Mouse (Mus musculus) CD4-positive, CD25-positive, alpha-beta regulatory T cell, adult 4 months (primary cell): Measurements from ENCODE around the gene Gm13694. TPM values are rescaled to one million over a fixed set of nuclear protein-coding genes. Genes with fewer than 3 reads are reported as not detected.
A peak's percentile ranks its signal among the peaks of the same experiment; 100 is the strongest.
"Not testable (repeated sequence)": the region's sequence is repeated elsewhere in the genome, so short reads cannot be mapped to it uniquely, and the experiment has no call there.

Source experiments
- ATAC-seq: one replicate; pipeline ENCODE4 v1.8.0; 2017
- polyA plus RNA-seq, 2 experiments: library from polyadenylated mRNA; unstranded; fragments of 100-300 nt; shearing (Covaris generic); gene quantifications; one replicate each; pipeline ENCODE4 v1.2.1; 2017

The Gm13694 gene
- polyA plus RNA-seq = not detected

DNA sequence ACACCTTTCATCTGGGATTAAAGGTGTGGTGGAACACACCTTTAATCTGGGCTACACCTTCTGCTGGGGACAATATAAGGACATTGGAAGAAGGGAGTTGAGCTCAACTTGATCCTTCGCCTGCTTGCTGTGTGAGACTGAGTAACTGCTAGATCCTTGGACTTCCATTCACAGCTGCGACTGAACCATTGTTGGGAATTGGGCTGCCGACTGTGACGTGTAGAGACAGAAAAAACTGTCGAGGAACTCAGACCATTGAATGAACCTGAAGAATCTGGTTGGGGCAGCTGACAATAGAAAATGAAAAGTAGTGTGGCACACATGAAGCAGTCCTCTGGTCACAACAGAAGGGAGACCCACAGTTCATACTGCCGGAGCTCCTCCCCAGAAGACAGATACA, at the start of gene Gm13694:
Gm13694 (plus strand) TSS at position 301 of the 400 bp plus-strand sequence.
- not testable (repeated sequence) for ATAC-seq

DNA sequence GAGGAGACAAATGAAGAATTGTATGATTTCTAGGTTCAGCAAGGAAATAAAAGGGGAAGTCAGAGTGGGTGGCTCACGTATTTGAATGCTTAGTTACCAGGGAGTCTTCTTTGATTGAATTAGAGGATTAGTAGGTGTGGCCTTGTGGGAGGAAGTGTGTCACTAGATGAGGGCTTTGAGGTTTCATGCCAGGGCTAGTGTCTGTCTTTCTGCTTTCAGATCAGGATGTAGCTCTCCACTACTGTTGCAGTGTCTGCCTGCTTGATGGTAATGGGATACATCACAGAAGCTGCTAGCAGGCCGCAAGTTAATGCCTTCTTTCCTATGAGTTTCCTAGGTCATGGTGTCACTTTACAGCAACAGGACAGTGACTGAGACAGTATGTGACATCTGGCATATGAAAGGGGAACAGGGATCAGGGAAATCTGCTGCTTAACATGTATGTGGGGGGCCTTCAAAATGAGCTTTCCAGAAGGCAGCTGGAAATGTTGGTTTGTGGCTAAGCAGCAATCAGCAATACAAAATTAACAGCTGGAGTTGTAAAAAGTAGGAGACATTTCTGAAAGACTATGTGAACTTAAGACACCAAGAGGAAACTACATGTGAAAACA, 49.1 kb upstream of the Gm13694 start:
- ATAC-seq = peak; percentile 90

DNA sequence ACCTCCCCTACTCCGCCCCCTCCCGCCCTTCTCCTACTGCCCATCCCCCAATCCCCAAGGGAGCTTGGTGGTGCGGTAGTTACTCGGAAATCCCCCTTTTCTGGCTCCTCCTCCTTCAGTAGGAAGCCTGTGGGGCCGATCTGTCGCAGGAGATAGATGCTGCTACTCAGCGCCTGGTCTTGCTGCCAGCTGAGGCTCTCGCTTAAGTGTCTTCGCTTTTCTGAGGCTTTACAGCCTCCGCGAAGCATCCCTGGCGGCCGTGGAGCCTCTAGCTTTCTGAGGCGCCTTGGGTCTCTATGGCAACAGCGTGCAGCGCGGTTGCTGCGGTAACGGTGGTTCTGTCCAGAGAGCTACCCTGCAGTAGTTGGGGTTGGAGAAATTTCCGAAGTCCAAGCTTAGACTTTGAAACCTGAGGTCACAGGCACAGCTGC, 37.8 kb upstream of the Gm13694 start, which contains the start of gene Zswim2:
Zswim2 (minus strand) TSS at position 298 of the 431 bp plus-strand sequence.
- peak; percentile 69 for ATAC-seq

DNA sequence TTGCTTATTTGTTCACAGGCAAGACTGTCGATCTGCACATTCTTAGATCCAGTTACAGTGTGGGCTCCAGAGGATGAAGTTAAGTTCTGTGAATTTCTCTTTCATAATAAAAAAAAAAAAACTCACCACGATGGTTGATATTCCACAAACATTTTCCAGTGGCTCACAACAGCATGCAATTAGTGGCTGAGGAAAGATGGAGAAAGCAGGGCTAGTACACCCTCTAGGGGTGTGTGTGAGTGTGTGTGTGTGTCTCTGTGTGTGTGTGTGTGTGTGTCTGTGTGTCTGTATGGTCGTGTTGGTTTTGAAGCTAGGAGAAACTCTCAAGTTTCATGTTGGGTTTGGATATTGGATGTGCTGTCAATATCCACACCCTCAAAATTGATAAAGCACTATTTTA, 37.4 kb upstream of the Gm13694 start:
- peak; percentile 34 for ATAC-seq

DNA sequence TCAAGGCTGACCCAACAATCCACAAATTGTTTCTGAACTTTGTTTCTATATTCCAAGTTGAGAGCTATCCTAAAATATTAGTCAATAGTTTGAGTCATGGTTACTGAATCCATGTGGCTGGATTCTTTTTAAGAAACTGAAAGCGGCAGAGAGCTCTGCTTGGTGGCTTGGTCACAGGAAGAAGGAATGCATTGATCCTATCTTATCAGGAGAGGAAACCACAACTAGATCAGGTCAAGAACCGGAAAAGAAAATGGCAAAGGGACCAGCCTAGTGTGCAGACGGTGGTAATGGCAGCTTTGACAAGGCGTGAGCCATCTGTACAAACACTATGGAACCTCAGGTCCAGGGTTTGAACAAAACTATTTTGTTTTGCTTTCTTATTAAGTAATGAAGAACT, 36.9 kb upstream of the Gm13694 start:
- ATAC-seq = no peak

DNA sequence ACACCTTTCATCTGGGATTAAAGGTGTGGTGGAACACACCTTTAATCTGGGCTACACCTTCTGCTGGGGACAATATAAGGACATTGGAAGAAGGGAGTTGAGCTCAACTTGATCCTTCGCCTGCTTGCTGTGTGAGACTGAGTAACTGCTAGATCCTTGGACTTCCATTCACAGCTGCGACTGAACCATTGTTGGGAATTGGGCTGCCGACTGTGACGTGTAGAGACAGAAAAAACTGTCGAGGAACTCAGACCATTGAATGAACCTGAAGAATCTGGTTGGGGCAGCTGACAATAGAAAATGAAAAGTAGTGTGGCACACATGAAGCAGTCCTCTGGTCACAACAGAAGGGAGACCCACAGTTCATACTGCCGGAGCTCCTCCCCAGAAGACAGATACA, 23.3 kb upstream of the Gm13694 start, which contains the start of gene Gm13698:
Gm13698 (plus strand) TSS at position 301 of the 400 bp plus-strand sequence.
- not testable (repeated sequence) for ATAC-seq

DNA sequence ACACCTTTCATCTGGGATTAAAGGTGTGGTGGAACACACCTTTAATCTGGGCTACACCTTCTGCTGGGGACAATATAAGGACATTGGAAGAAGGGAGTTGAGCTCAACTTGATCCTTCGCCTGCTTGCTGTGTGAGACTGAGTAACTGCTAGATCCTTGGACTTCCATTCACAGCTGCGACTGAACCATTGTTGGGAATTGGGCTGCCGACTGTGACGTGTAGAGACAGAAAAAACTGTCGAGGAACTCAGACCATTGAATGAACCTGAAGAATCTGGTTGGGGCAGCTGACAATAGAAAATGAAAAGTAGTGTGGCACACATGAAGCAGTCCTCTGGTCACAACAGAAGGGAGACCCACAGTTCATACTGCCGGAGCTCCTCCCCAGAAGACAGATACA, 17.5 kb upstream of the Gm13694 start, which contains the start of gene Gm13693:
Gm13693 (plus strand) TSS at position 301 of the 400 bp plus-strand sequence.
- ATAC-seq = not testable (repeated sequence)

DNA sequence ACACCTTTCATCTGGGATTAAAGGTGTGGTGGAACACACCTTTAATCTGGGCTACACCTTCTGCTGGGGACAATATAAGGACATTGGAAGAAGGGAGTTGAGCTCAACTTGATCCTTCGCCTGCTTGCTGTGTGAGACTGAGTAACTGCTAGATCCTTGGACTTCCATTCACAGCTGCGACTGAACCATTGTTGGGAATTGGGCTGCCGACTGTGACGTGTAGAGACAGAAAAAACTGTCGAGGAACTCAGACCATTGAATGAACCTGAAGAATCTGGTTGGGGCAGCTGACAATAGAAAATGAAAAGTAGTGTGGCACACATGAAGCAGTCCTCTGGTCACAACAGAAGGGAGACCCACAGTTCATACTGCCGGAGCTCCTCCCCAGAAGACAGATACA, 11.7 kb upstream of the Gm13694 start, which contains the start of gene Gm13695:
Gm13695 (plus strand) TSS at position 301 of the 400 bp plus-strand sequence.
- not testable (repeated sequence) for ATAC-seq

DNA sequence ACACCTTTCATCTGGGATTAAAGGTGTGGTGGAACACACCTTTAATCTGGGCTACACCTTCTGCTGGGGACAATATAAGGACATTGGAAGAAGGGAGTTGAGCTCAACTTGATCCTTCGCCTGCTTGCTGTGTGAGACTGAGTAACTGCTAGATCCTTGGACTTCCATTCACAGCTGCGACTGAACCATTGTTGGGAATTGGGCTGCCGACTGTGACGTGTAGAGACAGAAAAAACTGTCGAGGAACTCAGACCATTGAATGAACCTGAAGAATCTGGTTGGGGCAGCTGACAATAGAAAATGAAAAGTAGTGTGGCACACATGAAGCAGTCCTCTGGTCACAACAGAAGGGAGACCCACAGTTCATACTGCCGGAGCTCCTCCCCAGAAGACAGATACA, 5.9 kb upstream of the Gm13694 start, which contains the start of gene Gm13696:
Gm13696 (plus strand) TSS at position 301 of the 400 bp plus-strand sequence.
- ATAC-seq = not testable (repeated sequence)

DNA sequence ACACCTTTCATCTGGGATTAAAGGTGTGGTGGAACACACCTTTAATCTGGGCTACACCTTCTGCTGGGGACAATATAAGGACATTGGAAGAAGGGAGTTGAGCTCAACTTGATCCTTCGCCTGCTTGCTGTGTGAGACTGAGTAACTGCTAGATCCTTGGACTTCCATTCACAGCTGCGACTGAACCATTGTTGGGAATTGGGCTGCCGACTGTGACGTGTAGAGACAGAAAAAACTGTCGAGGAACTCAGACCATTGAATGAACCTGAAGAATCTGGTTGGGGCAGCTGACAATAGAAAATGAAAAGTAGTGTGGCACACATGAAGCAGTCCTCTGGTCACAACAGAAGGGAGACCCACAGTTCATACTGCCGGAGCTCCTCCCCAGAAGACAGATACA, 5.7 kb downstream of the Gm13694 start, which contains the start of gene Gm13697:
Gm13697 (plus strand) TSS at position 301 of the 400 bp plus-strand sequence.
- not testable (repeated sequence) for ATAC-seq

DNA sequence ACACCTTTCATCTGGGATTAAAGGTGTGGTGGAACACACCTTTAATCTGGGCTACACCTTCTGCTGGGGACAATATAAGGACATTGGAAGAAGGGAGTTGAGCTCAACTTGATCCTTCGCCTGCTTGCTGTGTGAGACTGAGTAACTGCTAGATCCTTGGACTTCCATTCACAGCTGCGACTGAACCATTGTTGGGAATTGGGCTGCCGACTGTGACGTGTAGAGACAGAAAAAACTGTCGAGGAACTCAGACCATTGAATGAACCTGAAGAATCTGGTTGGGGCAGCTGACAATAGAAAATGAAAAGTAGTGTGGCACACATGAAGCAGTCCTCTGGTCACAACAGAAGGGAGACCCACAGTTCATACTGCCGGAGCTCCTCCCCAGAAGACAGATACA, 11.5 kb downstream of the Gm13694 start, which contains the start of gene Gm13691:
Gm13691 (plus strand) TSS at position 301 of the 400 bp plus-strand sequence.
- ATAC-seq = not testable (repeated sequence)

DNA sequence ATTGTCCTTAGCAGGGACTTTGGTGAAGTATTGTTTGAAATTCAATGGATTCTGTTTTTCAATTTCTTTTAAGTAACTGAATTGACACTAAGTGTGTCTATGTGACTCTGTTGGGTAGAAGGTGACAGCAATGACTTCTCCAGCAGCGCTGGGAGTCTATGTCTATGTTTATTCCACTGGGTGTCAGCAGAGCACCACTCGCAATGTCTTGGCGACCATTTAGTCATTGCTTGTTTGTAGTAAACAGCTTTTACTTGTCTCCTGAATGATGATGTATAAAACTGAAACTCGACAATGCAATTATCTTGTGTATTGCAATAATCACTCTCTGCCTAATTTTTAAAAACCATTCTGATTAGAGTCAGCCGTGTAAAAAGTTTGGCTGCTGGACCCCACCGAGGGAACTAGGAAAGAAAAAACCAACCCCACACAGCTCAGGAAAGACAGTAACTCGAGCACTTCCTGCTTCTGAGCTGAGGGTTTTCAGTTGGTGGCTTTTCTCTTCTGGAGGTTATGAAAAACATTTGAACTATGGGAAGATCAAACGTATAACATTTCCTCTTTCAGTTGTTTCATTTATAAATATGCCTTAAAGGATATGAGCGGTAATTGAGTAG, 15.0 kb downstream of the Gm13694 start:
- ATAC-seq = peak; percentile 99

DNA sequence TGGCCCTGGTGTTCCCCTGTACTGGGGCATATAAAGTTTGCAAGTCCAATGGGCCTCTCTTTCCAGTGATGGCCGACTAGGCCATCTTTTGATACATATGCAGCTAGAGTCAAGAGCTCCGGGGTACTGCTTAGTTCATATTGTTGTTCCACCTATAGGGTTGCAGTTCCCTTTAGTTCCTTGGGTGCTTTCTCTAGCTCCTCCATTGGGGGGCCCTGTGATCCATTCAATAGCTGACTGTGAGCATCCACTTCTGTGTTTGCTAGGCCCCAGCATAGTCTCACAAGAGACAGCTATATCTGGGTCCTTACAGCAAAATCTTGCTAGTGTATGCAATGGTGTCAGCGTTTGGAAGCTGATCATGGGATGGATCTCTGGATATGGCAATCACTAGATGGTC, 15.8 kb downstream of the Gm13694 start:
- not testable (repeated sequence) for ATAC-seq

DNA sequence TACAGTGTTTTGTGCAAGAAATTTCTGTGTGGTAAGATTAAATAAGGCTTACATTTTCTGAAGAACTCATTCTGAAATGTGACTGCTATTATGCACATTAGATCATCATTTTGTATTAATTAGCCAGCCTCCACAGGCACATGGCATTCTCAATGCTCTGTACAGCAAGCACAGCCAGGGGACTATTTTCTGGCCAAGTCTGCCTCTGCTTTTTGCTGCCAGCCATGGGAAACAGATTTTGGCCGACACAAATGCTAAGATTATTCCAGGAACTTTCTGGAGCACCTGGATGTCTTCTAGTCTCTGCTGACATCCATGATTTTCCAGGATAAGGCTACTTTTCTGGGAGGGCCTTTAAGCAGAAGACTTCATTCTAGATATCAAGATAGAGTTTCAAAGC, 30.2 kb downstream of the Gm13694 start:
- ATAC-seq = no peak

DNA sequence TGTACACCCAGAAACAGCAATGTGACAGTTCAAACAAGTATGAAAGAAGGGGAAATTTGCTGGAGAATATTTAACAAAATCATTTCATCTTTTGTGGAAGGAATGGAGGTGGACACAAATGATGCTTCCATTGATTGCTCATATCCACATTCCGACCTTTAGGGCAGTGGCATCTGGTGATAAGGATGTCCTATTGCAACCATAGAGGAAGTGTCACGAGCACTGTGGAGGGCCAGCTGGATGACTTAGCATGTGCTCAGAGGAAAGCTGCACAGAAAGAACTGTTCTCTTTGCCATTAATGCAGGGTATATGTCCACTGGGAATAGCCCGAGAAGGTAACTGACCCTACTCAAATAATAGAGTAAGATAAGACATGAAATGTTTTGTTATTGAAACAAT, 31.1 kb downstream of the Gm13694 start:
- no peak for ATAC-seq

DNA sequence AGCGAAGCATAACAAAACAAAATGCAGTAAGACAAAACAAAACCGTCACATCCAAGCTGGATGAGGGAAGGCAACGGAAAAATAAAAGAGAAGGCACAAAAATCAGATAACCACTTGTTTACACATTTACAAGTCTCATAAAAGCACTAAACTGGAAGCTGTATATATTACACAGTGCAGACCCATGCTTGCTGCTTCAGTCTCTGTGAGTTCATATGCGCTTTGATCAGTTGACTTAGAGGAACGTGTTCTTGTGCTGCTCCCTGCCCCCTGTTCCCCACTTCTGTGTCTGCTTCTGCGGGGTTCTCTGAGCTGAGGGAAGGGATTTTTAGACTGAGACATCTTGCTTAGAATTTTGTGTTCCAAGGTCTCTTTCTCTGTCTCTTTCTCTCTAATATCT, 35.8 kb downstream of the Gm13694 start:
- ATAC-seq = no peak

DNA sequence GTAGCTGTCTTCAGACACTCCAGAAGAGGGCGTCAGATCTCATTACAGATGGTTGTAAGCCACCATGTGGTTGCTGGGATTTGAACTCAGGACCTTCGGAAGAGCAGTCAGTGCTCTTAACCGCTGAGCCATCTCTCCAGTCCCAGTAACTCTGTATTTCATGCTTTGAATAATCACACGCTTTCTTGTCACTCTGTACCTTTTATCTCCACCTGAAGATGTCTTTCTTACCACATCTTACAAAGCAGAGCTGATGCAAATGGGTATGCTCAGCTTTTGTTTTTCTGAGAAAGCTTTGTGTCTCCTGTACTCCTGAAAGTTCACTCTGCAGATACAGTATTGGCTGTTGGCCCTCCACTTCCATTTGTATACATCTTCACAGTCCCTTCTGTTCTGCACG, 37.6 kb downstream of the Gm13694 start:
- ATAC-seq = not testable (repeated sequence)

DNA sequence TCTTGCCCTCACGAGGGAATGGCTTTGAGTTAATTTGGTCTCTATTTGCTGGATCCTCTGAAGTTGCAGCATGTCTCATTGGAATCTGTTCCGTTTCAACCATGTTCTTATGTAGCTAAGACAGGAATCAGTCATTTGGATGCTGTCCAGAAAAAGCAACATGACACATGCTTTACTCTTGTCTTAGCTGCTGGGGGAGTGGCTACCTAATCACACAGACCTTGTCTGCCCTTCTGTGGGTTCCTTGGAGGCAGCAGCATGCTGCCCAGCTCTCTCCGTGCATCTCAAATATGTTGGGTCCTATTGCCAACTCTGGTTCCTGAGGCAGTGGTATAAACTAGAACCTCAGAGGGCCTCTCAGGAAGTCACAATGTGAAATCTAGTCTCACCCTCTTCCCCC, 39.6 kb downstream of the Gm13694 start:
- ATAC-seq = no peak

DNA sequence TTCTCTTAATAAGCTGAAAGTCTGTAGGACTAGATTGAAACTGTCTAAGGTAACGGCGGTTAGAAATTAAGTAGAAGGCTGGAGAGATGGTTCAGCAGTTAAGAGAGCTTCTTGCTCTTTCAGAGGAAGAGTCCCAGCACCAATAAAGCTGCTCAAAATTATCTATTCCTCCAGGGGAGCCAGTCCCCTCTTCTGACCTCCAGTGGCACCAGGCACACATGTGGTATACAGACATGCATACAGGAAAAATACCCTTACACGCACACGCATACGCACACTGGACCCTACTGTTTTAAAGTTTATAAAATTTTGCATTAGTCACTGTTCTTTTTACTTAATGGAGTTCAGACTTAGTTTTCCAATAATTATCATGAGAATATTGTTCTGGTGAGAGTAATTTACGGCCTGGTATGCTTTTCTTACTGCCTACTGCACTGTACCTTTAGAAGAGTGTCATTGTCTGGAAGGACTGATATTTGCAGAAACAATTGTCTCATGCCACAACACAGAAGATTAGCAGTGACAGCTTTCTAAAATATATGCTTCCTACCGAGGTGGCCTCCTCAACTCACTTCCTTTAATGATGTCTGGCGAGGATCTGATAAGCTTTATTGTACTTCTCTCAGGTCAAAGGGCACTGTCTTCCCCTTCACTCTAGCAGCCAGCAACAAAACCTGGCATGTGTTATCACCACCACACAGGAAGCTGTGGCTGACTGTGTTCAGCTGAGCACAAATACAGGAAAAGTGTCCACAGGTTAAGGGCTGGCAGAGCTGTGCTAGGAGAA, 41.0 kb downstream of the Gm13694 start:
- peak; percentile 83 for ATAC-seq

DNA sequence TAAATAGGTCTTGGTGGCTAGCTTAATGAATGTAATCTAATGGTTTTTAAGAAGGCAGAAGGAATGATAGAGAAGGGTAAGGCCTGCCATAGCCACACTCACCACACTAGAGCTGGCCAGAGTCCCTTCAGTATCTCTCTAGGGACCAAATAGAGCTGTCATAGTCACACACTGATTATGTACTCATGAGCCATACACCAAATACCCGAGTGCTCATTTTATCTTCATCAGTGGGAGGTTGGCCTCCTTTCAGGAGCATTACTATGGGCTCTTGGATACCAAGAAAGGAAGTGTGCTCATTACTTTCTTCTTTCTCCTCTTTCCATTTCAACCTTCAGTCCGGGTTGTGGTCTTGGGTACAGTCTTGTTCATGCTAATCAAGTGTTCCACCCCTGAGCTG, 43.2 kb downstream of the Gm13694 start:
- no peak for ATAC-seq

DNA sequence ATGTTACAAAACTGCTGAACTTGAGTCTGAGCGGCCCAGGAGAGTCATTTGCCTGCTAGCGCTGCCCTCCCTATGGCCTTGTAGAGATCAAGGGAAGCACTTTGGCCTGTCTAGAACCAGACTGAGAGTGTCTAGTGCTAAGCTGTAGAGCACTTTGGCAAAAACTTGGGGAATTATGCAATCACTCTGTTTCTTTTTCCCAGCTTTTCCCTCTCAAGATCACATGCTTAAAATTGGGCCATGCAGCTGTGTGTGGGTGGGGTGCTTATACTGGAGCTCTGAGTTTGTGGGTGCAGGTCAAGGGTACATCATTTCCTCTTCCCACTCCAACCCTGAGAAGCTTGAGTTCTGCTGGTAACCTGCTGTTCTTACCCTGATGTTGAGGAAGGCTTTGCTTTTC, 44.2 kb downstream of the Gm13694 start:
- ATAC-seq = no peak

DNA sequence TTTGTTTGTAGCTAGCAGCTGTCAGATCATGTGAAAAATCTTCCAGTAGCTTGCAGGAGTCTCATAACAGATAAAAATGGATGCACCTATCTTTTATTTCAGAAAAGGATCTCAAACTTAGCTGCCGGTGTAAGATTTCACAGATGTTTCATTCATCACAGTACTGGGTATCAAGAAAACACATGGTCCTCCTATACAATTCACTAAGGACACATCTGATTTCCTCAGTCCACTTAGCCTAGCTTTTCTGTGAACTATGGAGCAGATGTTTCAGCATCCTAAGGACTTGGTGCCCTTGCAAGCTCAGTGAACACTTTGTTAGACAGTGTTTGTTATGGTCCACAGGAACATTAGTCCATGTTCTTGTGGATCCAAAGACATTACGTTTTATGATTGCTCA, 44.6 kb downstream of the Gm13694 start:
- ATAC-seq = no peak

DNA sequence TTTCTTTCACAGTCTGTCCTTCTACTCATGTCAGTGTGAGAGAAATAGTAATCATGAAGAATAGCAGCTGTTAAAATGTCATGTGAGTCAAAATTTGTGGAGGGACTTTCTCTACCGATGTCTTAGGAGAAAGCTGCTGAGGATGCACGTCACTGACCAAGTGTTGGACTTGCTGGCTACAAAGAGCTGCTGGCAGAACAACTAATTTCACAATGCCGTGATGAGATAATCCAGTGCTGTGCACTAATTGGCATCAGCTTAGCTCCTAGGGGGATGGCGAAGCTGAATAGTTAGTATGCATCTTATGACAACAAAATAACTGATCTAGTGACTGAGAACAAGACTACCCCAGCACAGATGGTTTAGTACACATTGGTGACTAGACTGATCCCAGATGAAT, 46.5 kb downstream of the Gm13694 start:
- no peak for ATAC-seq
